In genomic region chr11:93994531-93994930, GRCm38 (mm10) we compare ENCODE assay signal across 8 mouse cellular contexts. TPM values are rescaled to one million over a fixed set of nuclear protein-coding genes. Genes with fewer than 3 reads are reported as not detected.
DNase-seq lines count a peak whose midpoint lies in the region; ATAC-seq and TF ChIP-seq lines count a peak whose summit lies in the region.

No protein-coding gene starts in this region.

- H3K27me3 ChIP-seq in testis, adult 2 months (ENCODE audit: control insufficient read depth, insufficient read depth, low read length): no peaks in the 10 kb centered on the region
- H3K27me3 ChIP-seq in limb, embryonic 13.5 days: no peaks in the 10 kb centered on the region
- H3K27me3 ChIP-seq in neural tube, embryonic 15.5 days (replicated peaks): peaks cover 3% of the 10 kb centered on the region; the same call in 1 of the 2 replicates

- peak; percentile 17 for DNase-seq in CD4-positive, CD25-positive, alpha-beta regulatory T cell, adult 2 months (ENCODE audit: low read depth, low spot score)
- DNase-seq in testis, postnatal 10 days (ENCODE audit: low spot score): no peak
- DNase-seq in embryo, embryonic 10 days (ENCODE audit: low spot score): no peak
- DNase-seq in embryo, embryonic 9.5 days (ENCODE audit: extremely low spot score): no peak

- no peaks in the 10 kb centered on the region for H3K4me1 ChIP-seq in testis, adult 2 months (ENCODE audit: control insufficient read depth, insufficient read depth, low read length)
- peaks cover 28% of the 10 kb centered on the region for H3K4me1 ChIP-seq in limb, embryonic 13.5 days
- H3K4me1 ChIP-seq in neural tube, embryonic 15.5 days: peaks cover 36% of the 10 kb centered on the region

- H3K36me3 ChIP-seq in testis, adult 2 months (ENCODE audit: control insufficient read depth, insufficient read depth, low read length): no peaks in the 10 kb centered on the region; the same call in 1 of the 2 replicates
- no peaks in the 10 kb centered on the region for H3K36me3 ChIP-seq in limb, embryonic 13.5 days
- H3K36me3 ChIP-seq in neural tube, embryonic 15.5 days: no peaks in the 10 kb centered on the region

- 68% methylated on average over 5 of the region's 5 CpGs for WGBS in limb, embryonic 13.5 days
- WGBS in neural tube, embryonic 15.5 days: 72% methylated on average over 5 of the region's 5 CpGs

- no peak for TF ChIP-seq CTCF in testis, adult 2 months (IDR thresholded peaks at IDR 0.05; ENCODE audit: control insufficient read depth, insufficient read depth, insufficient replicate concordance, low read depth, low read length)

- H3K27ac ChIP-seq in testis, adult 2 months (ENCODE audit: control insufficient read depth, insufficient read depth, low read depth, low read length): peak overlapping the region; percentile 19; the same call in 1 of the 2 replicates
- peak overlapping the region; percentile 93; the same call in 1 of the 2 replicates for H3K27ac ChIP-seq in limb, embryonic 13.5 days
- H3K27ac ChIP-seq in neural tube, embryonic 15.5 days (replicated peaks): peak overlapping the region; percentile 95

- TF ChIP-seq POLR2A in testis, adult 2 months (IDR thresholded peaks at IDR 0.05; ENCODE audit: control insufficient read depth, low read depth, low read length): no peak

- 0 out of 2 replicates have a peak overlapping the region, but pooled peaks have one; percentile 77 for H3K9ac ChIP-seq in limb, embryonic 13.5 days
- peak overlapping the region; percentile 68; the same call in 1 of the 2 replicates for H3K9ac ChIP-seq in neural tube, embryonic 15.5 days (replicated peaks)

- peak overlapping the region; percentile 86 for H3K4me3 ChIP-seq in testis, adult 2 months (ENCODE audit: control insufficient read depth, low read depth, low read length)
- H3K4me3 ChIP-seq in limb, embryonic 13.5 days: peak overlapping the region; percentile 97
- 0 out of 2 replicates have a peak overlapping the region, but pooled peaks have one; percentile 87 for H3K4me3 ChIP-seq in neural tube, embryonic 15.5 days (replicated peaks)

- H3K4me2 ChIP-seq in limb, embryonic 13.5 days (replicated peaks): peak overlapping the region; percentile 77
- H3K4me2 ChIP-seq in neural tube, embryonic 15.5 days: peak overlapping the region; percentile 85

- ATAC-seq in CD4-positive, CD25-positive, alpha-beta regulatory T cell, adult 4 months: no peak
- no peak for ATAC-seq in limb, embryonic 13.5 days (ENCODE audit: low FRiP score, low read depth)
- no peak for ATAC-seq in neural tube, embryonic 15.5 days (ENCODE audit: low FRiP score)

- H3K9me3 ChIP-seq in limb, embryonic 13.5 days: no peaks in the 10 kb centered on the region
- H3K9me3 ChIP-seq in neural tube, embryonic 15.5 days (replicated peaks): no peaks in the 10 kb centered on the region

RNA-seq across cellular contexts. Expression of gene Spag9, which starts 1.4 kb away (rescaled TPM):
- 10 to 100 TPM; 14.9 to 20.3 TPM for polyA plus RNA-seq in CD4-positive, CD25-positive, alpha-beta regulatory T cell, adult 4 months (2017; shearing (Covaris generic))
- 17.7 and 18.8 TPM in 2 replicates for polyA plus RNA-seq in testis, adult 2 months (2012; rRNA removed)
- 42.6 and 44.1 TPM in 2 replicates for polyA plus RNA-seq in limb, embryonic 13.5 days (2015; fragmentation: Nextera tagmentation; extraction: Ambion mirVana)
- 64.9 and 71.1 TPM in 2 replicates for polyA plus RNA-seq in neural tube, embryonic 15.5 days (2015; fragmentation: Nextera tagmentation; extraction: Ambion mirVana)

RNA-seq across cellular contexts. Expression of gene Nme1, which starts 26.2 kb away (rescaled TPM):
- 100 to 1,000 TPM; 119 to 260 TPM for polyA plus RNA-seq in CD4-positive, CD25-positive, alpha-beta regulatory T cell, adult 4 months (2017; shearing (Covaris generic))
- polyA plus RNA-seq in testis, adult 2 months (2012; rRNA removed): 51.5 and 54.6 TPM in 2 replicates
- 141 and 162 TPM in 2 replicates for polyA plus RNA-seq in limb, embryonic 13.5 days (2015; fragmentation: Nextera tagmentation; extraction: Ambion mirVana)
- 321 and 363 TPM in 2 replicates for polyA plus RNA-seq in neural tube, embryonic 15.5 days (2015; fragmentation: Nextera tagmentation; extraction: Ambion mirVana)

RNA-seq across cellular contexts. Expression of gene Gm20390, which starts 26.4 kb away (rescaled TPM):
- polyA plus RNA-seq in CD4-positive, CD25-positive, alpha-beta regulatory T cell, adult 4 months (2017; shearing (Covaris generic)): 100 to 1,000 TPM in 1 of 2 experiments, 10 to 100 TPM in 1; 26.7 to 265 TPM
- polyA plus RNA-seq in testis, adult 2 months (2012; rRNA removed): 17.1 and 19.8 TPM in 2 replicates
- 400 and 424 TPM in 2 replicates for polyA plus RNA-seq in limb, embryonic 13.5 days (2015; fragmentation: Nextera tagmentation; extraction: Ambion mirVana)
- polyA plus RNA-seq in neural tube, embryonic 15.5 days (2015; fragmentation: Nextera tagmentation; extraction: Ambion mirVana): 377 and 385 TPM in 2 replicates

RNA-seq across cellular contexts. Expression of gene Nme2, which starts 38.5 kb away (rescaled TPM):
- 100 to 1,000 TPM; 116 to 398 TPM for polyA plus RNA-seq in CD4-positive, CD25-positive, alpha-beta regulatory T cell, adult 4 months (2017; shearing (Covaris generic))
- 52.8 and 55.1 TPM in 2 replicates for polyA plus RNA-seq in testis, adult 2 months (2012; rRNA removed)
- polyA plus RNA-seq in limb, embryonic 13.5 days (2015; fragmentation: Nextera tagmentation; extraction: Ambion mirVana): 289 and 307 TPM in 2 replicates
- 101 and 107 TPM in 2 replicates for polyA plus RNA-seq in neural tube, embryonic 15.5 days (2015; fragmentation: Nextera tagmentation; extraction: Ambion mirVana)

Comparison
In these comparisons a context has a peak if more than half of its experiments do, and no peak if none do; other contexts are left out.
1. H3K27ac ChIP-seq: peak in every context shown above with its lines; median percentile 95 in neural tube, embryonic 15.5 days; 93 in limb, embryonic 13.5 days; 19 in testis, adult 2 months.